Mouse (Mus musculus) stomach, postnatal 0 days (tissue): ENCODE results near the gene Epm2aip1. TPM values are rescaled to one million over a fixed set of nuclear protein-coding genes. Genes with fewer than 3 reads are reported as not detected.
A peak's percentile ranks its signal among the peaks of the same experiment; 100 is the strongest.

Experiments used
- ATAC-seq: fragments of 200-750 bp; cut with Nextera tagmentation; 2 replicates; pipeline ENCODE4 v1.8.0; 2017; ENCODE audit not compliant: low FRiP score, low TSS enrichment
- DNase-seq: peaks from one replicate; pipeline ENCODE4 v3.0.0-alpha.2; 2016; ENCODE audit warnings: low spot score
- H3K27ac ChIP-seq: fragments of 300-500 bp; sonication (generic); replicated peaks from 2 replicates; pipeline ENCODE4 v1.5.1; 2014; ENCODE audit warnings: mild to moderate bottlenecking, control low read depth
- H3K27me3 ChIP-seq: fragments of 300-500 bp; sonication (generic); 2 replicates; pipeline ENCODE4 v1.6.1; 2014; ENCODE audit warnings: low read length; ENCODE audit not compliant: control insufficient read depth, insufficient read depth
- H3K36me3 ChIP-seq: fragments of 300-500 bp; sonication (generic); 2 replicates; pipeline ENCODE4 v1.6.1; 2014; ENCODE audit warnings: low read length, mixed read lengths; ENCODE audit not compliant: control insufficient read depth, insufficient read depth
- H3K4me1 ChIP-seq: fragments of 300-500 bp; sonication (generic); replicated peaks from 2 replicates; pipeline ENCODE4 v1.6.1; 2014; ENCODE audit warnings: antibody characterized with exemption; ENCODE audit not compliant: control insufficient read depth, insufficient read depth
- H3K4me2 ChIP-seq: fragments of 300-500 bp; sonication (generic); replicated peaks from 2 replicates; pipeline ENCODE4 v1.6.1; 2014; ENCODE audit warnings: low read depth, mild to moderate bottlenecking, control low read depth, moderate library complexity
- H3K4me3 ChIP-seq: fragments of 300-500 bp; sonication (generic); 2 replicates; pipeline ENCODE4 v1.5.1; 2014; ENCODE audit warnings: low read depth, low read length, control low read depth
- H3K9ac ChIP-seq: fragments of 300-500 bp; sonication (generic); 2 replicates; pipeline ENCODE4 v1.6.1; 2014; ENCODE audit warnings: mild to moderate bottlenecking, low read length, control low read depth, mixed read lengths
- H3K9me3 ChIP-seq: fragments of 300-500 bp; sonication (generic); 2 replicates; pipeline ENCODE4 v1.6.1; 2016; ENCODE audit warnings: low read length; ENCODE audit not compliant: control insufficient read depth
- CTCF ChIP-seq: IDR thresholded peaks from 2 replicates; pipeline ENCODE4 v1.5.1; 2016; ENCODE audit warnings: antibody characterized with exemption, low read depth, mild to moderate bottlenecking, moderate library complexity
- EP300 ChIP-seq: optimal IDR thresholded peaks from 2 replicates; pipeline ENCODE3; 2016; ENCODE audit warnings: antibody characterized with exemption
- WGBS: fragments of 180-500 bp; shearing (Covaris S2); extraction: QIAGEN DNeasy Blood & Tissue Kit; methylation state at CpG from one replicate; pipeline ENCODE4 v1.1.7; 2014; 5-methylcytosine and 5-hydroxymethylcytosine counted together
- polyA plus RNA-seq: library from polyadenylated mRNA; unstranded; fragments of >200 nt; fragmentation: Nextera tagmentation; extraction: Ambion mirVana; gene quantifications from 2 replicates; pipeline ENCODE4 v1.2.1, GENCODE M21; 2015

The Epm2aip1 gene
- polyA plus RNA-seq, 1 experiment from 2014 or later = 7.7 TPM

- H3K4me3 ChIP-seq = no peak overlapping the region
- no peak for TF ChIP-seq CTCF
- no peak for TF ChIP-seq EP300
- H3K27me3 ChIP-seq = no peaks in the 10 kb centered on the region
- no peaks in the 10 kb centered on the region for H3K9me3 ChIP-seq
- no peak for ATAC-seq
- peaks cover 8% of the 10 kb centered on the region; the same call in 1 of the 2 replicates for H3K36me3 ChIP-seq
- DNase-seq = no peak
- no peaks in the 10 kb centered on the region for H3K4me1 ChIP-seq
- WGBS = 94% methylated on average over 2 of the region's 2 CpGs
- H3K27ac ChIP-seq = no peak overlapping the region
- no peak overlapping the region for H3K4me2 ChIP-seq
- H3K9ac ChIP-seq = no peak overlapping the region
Observed at GRCm38 (mm10) chr9:111267998-111268397, 3.7 kb upstream of the Epm2aip1 start.

- ATAC-seq (no peak), DNase-seq (no peak)
- H3K27ac ChIP-seq = peak overlapping the region; percentile 92
- H3K9me3 ChIP-seq = no peaks in the 10 kb centered on the region
- no peaks in the 10 kb centered on the region for H3K27me3 ChIP-seq
- H3K4me2 ChIP-seq = peak overlapping the region; percentile 68
- H3K4me1 ChIP-seq = peaks cover 8% of the 10 kb centered on the region; the same call in 1 of the 2 replicates
- WGBS = 3% methylated on average over 5 of the region's 5 CpGs
- TF ChIP-seq EP300 = no peak
- TF ChIP-seq CTCF = no peak
- H3K9ac ChIP-seq = peak overlapping the region; percentile 75
- H3K36me3 ChIP-seq = no peaks in the 10 kb centered on the region; the same call in 1 of the 2 replicates
- H3K4me3 ChIP-seq = peak overlapping the region; percentile 81
Observed at GRCm38 (mm10) chr9:111270606-111271005, 1.1 kb upstream of the Epm2aip1 start.

- DNase-seq (no peak), ATAC-seq (peak; percentile 59)
- H3K4me1 ChIP-seq = peaks cover 8% of the 10 kb centered on the region; the same call in 1 of the 2 replicates
- H3K27me3 ChIP-seq = no peaks in the 10 kb centered on the region
- peak overlapping the region; percentile 81 for H3K4me3 ChIP-seq
- WGBS = under 1% methylated on average over 32 of the region's 32 CpGs
- TF ChIP-seq EP300 = no peak
- TF ChIP-seq CTCF = 0 out of 2 replicates have a peak, but pooled peaks have one; percentile 9
- H3K27ac ChIP-seq = peak overlapping the region; percentile 92
- no peaks in the 10 kb centered on the region for H3K9me3 ChIP-seq
- H3K4me2 ChIP-seq = peak overlapping the region; percentile 68
- peak overlapping the region; percentile 75 for H3K9ac ChIP-seq
- H3K36me3 ChIP-seq = no peaks in the 10 kb centered on the region; the same call in 1 of the 2 replicates
Observed at GRCm38 (mm10) chr9:111271056-111271433, 684 bp upstream of the Epm2aip1 start.

GRCm38 (mm10) chr9:111272356-111272755, 627 bp downstream of the Epm2aip1 start:
- WGBS = 3% methylated on average over 19 of the region's 19 CpGs
- ATAC-seq = no peak
- peaks cover 8% of the 10 kb centered on the region; the same call in 1 of the 2 replicates for H3K4me1 ChIP-seq

GRCm38 (mm10) chr9:111272996-111273785, 1.5 kb downstream of the Epm2aip1 start:
- peak overlapping the region; percentile 92 for H3K9ac ChIP-seq
- H3K4me2 ChIP-seq = peak overlapping the region; percentile 69
- 51% methylated on average over 15 of the region's 15 CpGs for WGBS
- no peak overlapping the region for H3K27ac ChIP-seq
- ATAC-seq (no peak), DNase-seq (no peak)
- no peaks in the 10 kb centered on the region for H3K9me3 ChIP-seq
- H3K27me3 ChIP-seq = no peaks in the 10 kb centered on the region
- TF ChIP-seq EP300 (no peak), CTCF (no peak)
- peaks cover 8% of the 10 kb centered on the region; the same call in 1 of the 2 replicates for H3K4me1 ChIP-seq
- peak overlapping the region; percentile 82 for H3K4me3 ChIP-seq
- no peaks in the 10 kb centered on the region for H3K36me3 ChIP-seq

More at GRCm38 (mm10) chr9:111272356-111272755, 627 bp downstream of the Epm2aip1 start:
- peak overlapping the region; percentile 92 for H3K9ac ChIP-seq
- H3K36me3 ChIP-seq = no peaks in the 10 kb centered on the region; the same call in 1 of the 2 replicates
- H3K4me3 ChIP-seq = peak overlapping the region; percentile 82
- no peaks in the 10 kb centered on the region for H3K27me3 ChIP-seq
- peak overlapping the region; percentile 97 for H3K27ac ChIP-seq
- peak; percentile 48 for DNase-seq
- H3K9me3 ChIP-seq = no peaks in the 10 kb centered on the region
- peak overlapping the region; percentile 69 for H3K4me2 ChIP-seq
- TF ChIP-seq EP300 = no peak
- TF ChIP-seq CTCF = no peak

- H3K9me3 ChIP-seq = no peaks in the 10 kb centered on the region
- peak overlapping the region; percentile 82; the same call in 1 of the 2 replicates for H3K4me3 ChIP-seq
- no peak for TF ChIP-seq EP300
- TF ChIP-seq CTCF = no peak
- peaks cover 2% of the 10 kb centered on the region; the same call in 1 of the 2 replicates for H3K36me3 ChIP-seq
- no peak overlapping the region for H3K27ac ChIP-seq
- ATAC-seq = no peak
- H3K4me1 ChIP-seq = peaks cover 8% of the 10 kb centered on the region; the same call in 1 of the 2 replicates
- H3K9ac ChIP-seq = no peak overlapping the region
- H3K4me2 ChIP-seq = peak overlapping the region; percentile 69
- no peaks in the 10 kb centered on the region for H3K27me3 ChIP-seq
- no peak for DNase-seq
- WGBS = 43% methylated on average over 1 of the region's 1 CpGs
Observed at GRCm38 (mm10) chr9:111273958-111274357, 2.2 kb downstream of the Epm2aip1 start.
